Comparison of ENCODE assay signal across 31 mouse cellular contexts in the genomic region with DNA sequence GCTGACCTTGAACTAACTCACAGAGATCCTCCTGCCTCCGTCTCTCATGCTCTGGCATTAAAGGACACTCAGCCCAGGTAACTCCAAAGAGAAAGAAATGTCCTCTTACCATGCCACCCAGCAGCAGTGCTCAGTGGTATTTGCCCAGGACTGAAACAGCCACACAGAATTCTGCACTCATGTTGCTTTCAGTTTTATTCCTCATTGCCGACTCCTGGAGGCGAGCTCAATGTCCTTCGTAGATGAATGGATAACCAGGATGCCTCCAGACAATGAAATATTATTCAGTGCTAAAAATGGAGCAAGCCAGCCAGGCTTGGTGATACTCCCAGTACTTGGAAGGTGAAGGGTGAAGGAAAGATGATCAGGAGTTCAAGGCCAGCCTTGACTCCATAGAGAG. TPM values are rescaled to one million over a fixed set of nuclear protein-coding genes. Genes with fewer than 3 reads are reported as not detected.
"Had no signal": no experiment of that assay in that cellular context is flagged by ENCODE, and none has a peak within 500 bp of the region (broad histone marks: within the 10 kb centered on the region; RNA-seq: fewer than 3 reads in every experiment).

No protein-coding gene starts in this region.

- H3K4me1 ChIP-seq: hindbrain, embryonic 10.5 days; hindbrain, embryonic 12.5 days; hindbrain, embryonic 13.5 days; hindbrain, embryonic 15.5 days had no signal

- DNase-seq: heart, postnatal 10 days; heart, postnatal 14 days; heart, postnatal 36 days; heart, postnatal 4 days; kidney, adult 11 months; kidney, adult 18-20 months; kidney, adult 8-10 months; kidney, postnatal 10 days; kidney, postnatal 14 days; kidney, postnatal 25 days; kidney, postnatal 4 days; layer of hippocampus, adult 9-11 months; layer of hippocampus, postnatal 36 days had no signal

- H3K27me3 ChIP-seq: heart, embryonic 15.5 days; hindbrain, embryonic 13.5 days; hindbrain, embryonic 15.5 days; intestine, embryonic 15.5 days; kidney, embryonic 15.5 days had no signal

- H3K36me3 ChIP-seq: heart, embryonic 12.5 days; heart, embryonic 13.5 days; heart, embryonic 15.5 days; hindbrain, embryonic 10.5 days; hindbrain, embryonic 12.5 days; hindbrain, embryonic 13.5 days; hindbrain, embryonic 15.5 days; intestine, embryonic 15.5 days; kidney, embryonic 15.5 days had no signal

- H3K4me3 ChIP-seq: heart, embryonic 12.5 days; heart, embryonic 13.5 days; heart, embryonic 15.5 days; hindbrain, embryonic 10.5 days; hindbrain, embryonic 12.5 days; hindbrain, embryonic 13.5 days; hindbrain, embryonic 15.5 days; intestine, embryonic 15.5 days; kidney, embryonic 15.5 days; layer of hippocampus, adult 2 months; left cerebral cortex, adult 2 months had no signal

- H3K9me3 ChIP-seq: heart, embryonic 12.5 days; heart, embryonic 13.5 days; heart, embryonic 15.5 days; hindbrain, embryonic 10.5 days; hindbrain, embryonic 12.5 days; hindbrain, embryonic 13.5 days; hindbrain, embryonic 15.5 days; intestine, embryonic 15.5 days; kidney, embryonic 15.5 days had no signal

- H3K27ac ChIP-seq: heart, embryonic 13.5 days; heart, embryonic 15.5 days; hindbrain, embryonic 10.5 days; hindbrain, embryonic 12.5 days; hindbrain, embryonic 13.5 days; hindbrain, embryonic 14.5 days; hindbrain, embryonic 15.5 days; hindbrain, postnatal 0 days; intestine, embryonic 15.5 days; kidney, embryonic 15.5 days; kidney, postnatal 0 days; layer of hippocampus, adult 2 months; left cerebral cortex, adult 2 months had no signal

RNA-seq across cellular contexts. Expression of gene Cdc42ep1, which starts 28.8 kb away (rescaled TPM):
- polyA plus RNA-seq: inflammation-experienced regulatory T-cells, adult 6 months had no signal

RNA-seq across cellular contexts. Expression of gene Lgals2, which starts 41.7 kb away (rescaled TPM):
- polyA plus RNA-seq: heart, embryonic 13.5 days; heart, embryonic 14.5 days; hindbrain, embryonic 10.5 days; hindbrain, embryonic 11.5 days; hindbrain, embryonic 12.5 days; hindbrain, embryonic 13.5 days; hindbrain, embryonic 14.5 days; hindbrain, embryonic 15.5 days; hindbrain, embryonic 16.5 days; hindbrain, postnatal 0 days; inflammation-experienced regulatory T-cells, adult 6 months had no signal
